Mouse (Mus musculus): ENCODE measurements at regions not wholly inside any gene's neighbourhood (a gene's known extent, or its start where the extent isn't known, plus 50 kb on each side); places are given as distances from the start of the nearest gene placed in this dataset.

- no peak for DNase-seq (ENCODE audit: low read depth, low spot score)
- Histone ChIP-seq H3K36me3 (ENCODE audit: control insufficient read depth, insufficient read depth, low read length, poor library complexity, severe bottlenecking) (no peaks in the 10 kb centered on the region), H3K27ac (ENCODE audit: insufficient read depth, low read depth, low read length, poor library complexity, severe bottlenecking) (peak overlapping the region; percentile 16; the same call in 1 of the 2 replicates), H3K9me3 (ENCODE audit: control insufficient read depth, insufficient read depth, low read depth, low read length) (no peaks in the 10 kb centered on the region), H3K4me3 (ENCODE audit: insufficient read depth in 1 of 2, low read depth in 1 of 2, low read length in 2 of 2, poor library complexity in 1 of 2, severe bottlenecking in 1 of 2) (no peak overlapping the region), H3K9ac (ENCODE audit: insufficient read depth, low read depth, low read length, poor library complexity, severe bottlenecking) (no peak overlapping the region), H3K4me1 (ENCODE audit: control insufficient read depth in 2 of 2, insufficient read depth in 2 of 2, low read length in 2 of 2, poor library complexity in 1 of 2) (peaks cover 1 to 18% of the 10 kb centered on the region in 2 experiments; a peak in 2 of 4 replicates)
- in situ Hi-C loops (cut with MboI; ENCODE audit: low sequenced_read_pairs in 2 of 2, unreplicated experiment in 2 of 2), result no loop called here
- TF ChIP-seq HCFC1 (IDR thresholded peaks at IDR 0.05; ENCODE audit: borderline replicate concordance, insufficient read depth, low read length) (no peak), CHD2 (IDR thresholded peaks at IDR 0.05; ENCODE audit: low read depth, low read length) (no peak), MAFK (IDR thresholded peaks at IDR 0.05; ENCODE audit: insufficient read depth, low read depth, low read length) (no peak), ZC3H11A (IDR thresholded peaks at IDR 0.05; ENCODE audit: borderline replicate concordance, low read depth, low read length) (no peak), ZNF384 (IDR thresholded peaks at IDR 0.05; ENCODE audit: low read depth, low read length) (no peak)
Measured at GRCm38 (mm10) chr15:7480792-7481210, 82.6 kb upstream of the Egflam start.

DNA sequence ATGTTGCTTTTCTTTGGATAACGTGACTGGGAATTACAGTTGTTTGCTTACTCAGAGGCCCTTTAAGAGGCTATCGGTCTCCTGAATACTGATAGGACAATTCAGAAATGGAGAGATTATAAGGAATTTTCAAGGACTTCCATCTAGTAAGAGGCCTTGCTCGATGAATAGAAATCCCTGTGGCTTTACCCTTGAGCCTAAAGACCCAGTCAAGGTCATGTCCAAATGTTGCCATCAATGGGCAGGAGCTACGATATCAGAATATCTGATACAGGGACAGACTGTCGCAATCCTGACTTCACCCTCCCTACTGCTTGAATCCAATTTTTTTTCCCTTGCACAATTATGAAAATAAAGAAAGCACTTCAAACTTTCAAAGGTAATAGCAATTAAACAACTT is 85.5 kb upstream of the Egflam start:
- no peak overlapping the region for H3K27ac ChIP-seq (ENCODE audit: insufficient read depth, low read depth, low read length, poor library complexity, severe bottlenecking)
- TF ChIP-seq MAFK (IDR thresholded peaks at IDR 0.05; ENCODE audit: insufficient read depth, low read depth, low read length) (no peak), ZC3H11A (IDR thresholded peaks at IDR 0.05; ENCODE audit: borderline replicate concordance, low read depth, low read length) (no peak), CHD2 (IDR thresholded peaks at IDR 0.05; ENCODE audit: low read depth, low read length) (no peak), ZNF384 (IDR thresholded peaks at IDR 0.05; ENCODE audit: low read depth, low read length) (no peak), HCFC1 (IDR thresholded peaks at IDR 0.05; ENCODE audit: borderline replicate concordance, insufficient read depth, low read length) (no peak)
- peaks cover 1 to 18% of the 10 kb centered on the region in 2 experiments; a peak in 2 of 4 replicates for H3K4me1 ChIP-seq (ENCODE audit: control insufficient read depth in 2 of 2, insufficient read depth in 2 of 2, low read length in 2 of 2, poor library complexity in 1 of 2)
- in situ Hi-C loops (cut with MboI; ENCODE audit: low sequenced_read_pairs in 2 of 2, unreplicated experiment in 2 of 2), result no loop called here
- no peak for DNase-seq (ENCODE audit: low read depth, low spot score)
- no peak overlapping the region for H3K4me3 ChIP-seq (ENCODE audit: insufficient read depth in 1 of 2, low read depth in 1 of 2, low read length in 2 of 2, poor library complexity in 1 of 2, severe bottlenecking in 1 of 2)
- no peak overlapping the region for H3K9ac ChIP-seq (ENCODE audit: insufficient read depth, low read depth, low read length, poor library complexity, severe bottlenecking)
- no peaks in the 10 kb centered on the region for H3K36me3 ChIP-seq (ENCODE audit: control insufficient read depth, insufficient read depth, low read length, poor library complexity, severe bottlenecking)
- H3K9me3 ChIP-seq (ENCODE audit: control insufficient read depth, insufficient read depth, low read depth, low read length), result no peaks in the 10 kb centered on the region

GRCm38 (mm10) chr15:7491091-7491490 is 92.9 kb upstream of the Egflam start:
- H3K4me1 ChIP-seq (ENCODE audit: control insufficient read depth in 2 of 2, insufficient read depth in 2 of 2, low read length in 2 of 2, poor library complexity in 1 of 2), result no peaks in the 10 kb centered on the region
- H3K4me3 ChIP-seq (ENCODE audit: insufficient read depth in 1 of 2, low read depth in 1 of 2, low read length in 2 of 2, poor library complexity in 1 of 2, severe bottlenecking in 1 of 2), result no peak overlapping the region
- no peaks in the 10 kb centered on the region for H3K36me3 ChIP-seq (ENCODE audit: control insufficient read depth, insufficient read depth, low read length, poor library complexity, severe bottlenecking)
- H3K27ac ChIP-seq (ENCODE audit: insufficient read depth, low read depth, low read length, poor library complexity, severe bottlenecking), result no peak overlapping the region
- no peak for TF ChIP-seq HCFC1 (IDR thresholded peaks at IDR 0.05; ENCODE audit: borderline replicate concordance, insufficient read depth, low read length)
- TF ChIP-seq ZNF384 (IDR thresholded peaks at IDR 0.05; ENCODE audit: low read depth, low read length), result no peak
- TF ChIP-seq CHD2 (IDR thresholded peaks at IDR 0.05; ENCODE audit: low read depth, low read length), result no peak
- TF ChIP-seq ZC3H11A (IDR thresholded peaks at IDR 0.05; ENCODE audit: borderline replicate concordance, low read depth, low read length), result no peak
- TF ChIP-seq MAFK (IDR thresholded peaks at IDR 0.05; ENCODE audit: insufficient read depth, low read depth, low read length), result no peak
- no peaks in the 10 kb centered on the region for H3K9me3 ChIP-seq (ENCODE audit: control insufficient read depth, insufficient read depth, low read depth, low read length)
- no peak for DNase-seq (ENCODE audit: low read depth, low spot score)
- in situ Hi-C loops (cut with MboI; ENCODE audit: low sequenced_read_pairs in 2 of 2, unreplicated experiment in 2 of 2), result no loop called here
- H3K9ac ChIP-seq (ENCODE audit: insufficient read depth, low read depth, low read length, poor library complexity, severe bottlenecking), result no peak overlapping the region

GRCm38 (mm10) chr15:7493126-7493669 is 95.0 kb upstream of the Egflam start:
- Histone ChIP-seq H3K9ac (ENCODE audit: insufficient read depth, low read depth, low read length, poor library complexity, severe bottlenecking) (no peak overlapping the region), H3K4me1 (ENCODE audit: control insufficient read depth in 2 of 2, insufficient read depth in 2 of 2, low read length in 2 of 2, poor library complexity in 1 of 2) (no peaks in the 10 kb centered on the region), H3K4me3 (ENCODE audit: insufficient read depth in 1 of 2, low read depth in 1 of 2, low read length in 2 of 2, poor library complexity in 1 of 2, severe bottlenecking in 1 of 2) (no peak overlapping the region), H3K27ac (ENCODE audit: insufficient read depth, low read depth, low read length, poor library complexity, severe bottlenecking) (no peak overlapping the region), H3K9me3 (ENCODE audit: control insufficient read depth, insufficient read depth, low read depth, low read length) (no peaks in the 10 kb centered on the region), H3K36me3 (ENCODE audit: control insufficient read depth, insufficient read depth, low read length, poor library complexity, severe bottlenecking) (no peaks in the 10 kb centered on the region)
- no peak for DNase-seq (ENCODE audit: low read depth, low spot score)
- TF ChIP-seq ZNF384 (IDR thresholded peaks at IDR 0.05; ENCODE audit: low read depth, low read length), result no peak
- no peak for TF ChIP-seq ZC3H11A (IDR thresholded peaks at IDR 0.05; ENCODE audit: borderline replicate concordance, low read depth, low read length)
- in situ Hi-C loops (cut with MboI; ENCODE audit: low sequenced_read_pairs in 2 of 2, unreplicated experiment in 2 of 2), result no loop called here

DNA sequence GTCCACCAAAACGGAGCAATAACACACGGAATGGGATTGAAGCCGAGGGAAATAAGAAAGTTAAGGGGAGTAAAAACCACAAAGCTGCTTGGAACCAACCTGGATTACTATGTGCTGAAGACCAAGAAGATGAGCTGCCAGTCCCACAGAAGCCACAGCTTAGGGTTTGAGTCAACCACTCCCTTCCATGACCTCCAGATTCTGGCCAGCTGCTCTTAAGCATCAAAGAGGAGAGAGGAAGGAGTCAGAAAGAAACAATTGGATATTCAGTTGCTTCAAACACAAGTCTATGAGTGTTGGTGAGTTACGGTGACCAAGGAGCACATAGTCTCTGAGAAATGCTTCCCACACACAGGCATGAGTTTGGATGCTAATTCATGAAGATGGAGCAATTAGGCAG is 99.7 kb upstream of the Egflam start:
- in situ Hi-C loops (cut with MboI; ENCODE audit: low sequenced_read_pairs in 2 of 2, unreplicated experiment in 2 of 2), result no loop called here
- H3K4me1 ChIP-seq (ENCODE audit: control insufficient read depth in 2 of 2, insufficient read depth in 2 of 2, low read length in 2 of 2, poor library complexity in 1 of 2), result no peaks in the 10 kb centered on the region
- H3K4me3 ChIP-seq (ENCODE audit: insufficient read depth in 1 of 2, low read depth in 1 of 2, low read length in 2 of 2, poor library complexity in 1 of 2, severe bottlenecking in 1 of 2), result no peak overlapping the region
- H3K27ac ChIP-seq (ENCODE audit: insufficient read depth, low read depth, low read length, poor library complexity, severe bottlenecking), result no peak overlapping the region
- no peak overlapping the region for H3K9ac ChIP-seq (ENCODE audit: insufficient read depth, low read depth, low read length, poor library complexity, severe bottlenecking)
- DNase-seq (ENCODE audit: low read depth, low spot score), result no peak
- no peaks in the 10 kb centered on the region for H3K9me3 ChIP-seq (ENCODE audit: control insufficient read depth, insufficient read depth, low read depth, low read length)
- no peaks in the 10 kb centered on the region for H3K36me3 ChIP-seq (ENCODE audit: control insufficient read depth, insufficient read depth, low read length, poor library complexity, severe bottlenecking)
- no peak for TF ChIP-seq HCFC1 (IDR thresholded peaks at IDR 0.05; ENCODE audit: borderline replicate concordance, insufficient read depth, low read length)
- no peak for TF ChIP-seq CHD2 (IDR thresholded peaks at IDR 0.05; ENCODE audit: low read depth, low read length)
- TF ChIP-seq MAFK (IDR thresholded peaks at IDR 0.05; ENCODE audit: insufficient read depth, low read depth, low read length), result no peak
- TF ChIP-seq ZC3H11A (IDR thresholded peaks at IDR 0.05; ENCODE audit: borderline replicate concordance, low read depth, low read length), result no peak
- TF ChIP-seq ZNF384 (IDR thresholded peaks at IDR 0.05; ENCODE audit: low read depth, low read length), result no peak

Data from ES-E14 (cell line).